Mouse (Mus musculus) forebrain, embryonic 14.5 days (tissue): ENCODE measurements around the gene Zfp563. TPM values are rescaled to one million over a fixed set of nuclear protein-coding genes. Genes with fewer than 3 reads are reported as not detected.

ENCODE experiments used
- ATAC-seq: fragments of 200-750 bp; cut with Nextera tagmentation; 2 replicates; pipeline ENCODE4 v1.8.0; 2017; ENCODE audit warnings: mild to moderate bottlenecking, moderate library complexity
- DNase-seq: peaks from one replicate; pipeline ENCODE4 v3.0.0-alpha.2; 2015; ENCODE audit warnings: low spot score
- H3K27ac ChIP-seq: fragments of 300-500 bp; sonication (generic); 2 replicates; pipeline ENCODE4 v1.5.1; 2014; ENCODE audit warnings: low read depth, mild to moderate bottlenecking, control low read depth, low read length, moderate library complexity
- H3K27me3 ChIP-seq: fragments of 300-500 bp; sonication (generic); replicated peaks from 2 replicates; pipeline ENCODE4 v1.6.1; 2014; ENCODE audit warnings: low read length, control low read depth, mixed read lengths; ENCODE audit not compliant: control insufficient read depth, insufficient read depth
- H3K36me3 ChIP-seq: fragments of 300-500 bp; sonication (generic); 2 replicates; pipeline ENCODE4 v1.6.1; 2014; ENCODE audit warnings: low read length, control low read depth; ENCODE audit not compliant: control insufficient read depth, insufficient read depth
- H3K4me1 ChIP-seq: fragments of 300-500 bp; sonication (generic); 2 replicates; pipeline ENCODE4 v1.6.1; 2014; ENCODE audit warnings: antibody characterized with exemption, low read length, control low read depth; ENCODE audit not compliant: control insufficient read depth, insufficient read depth
- H3K4me2 ChIP-seq: fragments of 300-500 bp; sonication (generic); 2 replicates; pipeline ENCODE4 v1.6.1; 2014; ENCODE audit warnings: mild to moderate bottlenecking, control low read depth, low read length
- H3K4me3 ChIP-seq: fragments of 300-500 bp; sonication (generic); 2 replicates; pipeline ENCODE4 v1.5.1; 2014; ENCODE audit warnings: low read depth, low read length, control low read depth
- H3K9ac ChIP-seq: fragments of 300-500 bp; sonication (generic); 2 replicates; pipeline ENCODE4 v1.6.1; 2014; ENCODE audit warnings: mild to moderate bottlenecking, low read length, control low read depth, moderate library complexity
- H3K9me3 ChIP-seq: fragments of 300-500 bp; sonication (generic); replicated peaks from 2 replicates; pipeline ENCODE4 v1.6.1; 2016; ENCODE audit warnings: low read length, control low read depth, mixed read lengths; ENCODE audit not compliant: control insufficient read depth
- WGBS: fragments of 180-500 bp; shearing (Covaris S2); extraction: QIAGEN DNeasy Blood & Tissue Kit; methylation state at CpG from one replicate; pipeline ENCODE4 v1.1.7; 2014; 5-methylcytosine and 5-hydroxymethylcytosine counted together
- polyA plus RNA-seq: library from polyadenylated mRNA; unstranded; fragments of >200 nt; fragmentation: Nextera tagmentation; extraction: Ambion mirVana; gene quantifications from 2 replicates; pipeline ENCODE4 v1.2.1, GENCODE M21; 2014

Gene Zfp563
- polyA plus RNA-seq, 1 experiment from 2014 or later, result 24.4 TPM

- no peak for ATAC-seq
- Histone ChIP-seq H3K27me3 (no peaks in the 10 kb centered on the region), H3K9ac (no peak within 1 kb of the TSS), H3K36me3 (no peaks in the 10 kb centered on the region), H3K9me3 (no peaks in the 10 kb centered on the region), H3K4me1 (no peaks in the 10 kb centered on the region), H3K27ac (no peak within 1 kb of the TSS), H3K4me2 (no peak within 1 kb of the TSS), H3K4me3 (no peak within 1 kb of the TSS)
- 75% methylated on average over 18 of the region's 18 CpGs for WGBS
- DNase-seq, result no peak
These were observed 50.2 kb downstream of the Zfp563 start, which contains the start of gene Morc2b for GRCm38 (mm10) chr17:33139261-33139820. TSS of gene Morc2b (minus strand) at chr17:33139683.

Other genes with a start within 250 kb of the Zfp563 start
- gene Zfp870, start 197.7 kb upstream of the Zfp563 start, polyA plus RNA-seq, result 8.5 and 10.9 TPM in 2 replicates
- 0.10 TPM in 1 of 2 replicates, not detected in the other for gene Cyp4f14, start 172.0 kb upstream of the Zfp563 start, polyA plus RNA-seq
- gene Cyp4f13, start 141.9 kb upstream of the Zfp563 start, polyA plus RNA-seq, result 3.6 and 4.5 TPM in 2 replicates
- 12.1 and 12.7 TPM in 2 replicates for gene Zfp472, start 123.5 kb upstream of the Zfp563 start, polyA plus RNA-seq
- 17.5 and 20.0 TPM in 2 replicates for gene Zfp952, start 96.2 kb upstream of the Zfp563 start, polyA plus RNA-seq
- gene Zfp763, start 55.9 kb upstream of the Zfp563 start, polyA plus RNA-seq, result 25.5 and 29.9 TPM in 2 replicates
- not detected in 2 replicates for gene 4921501E09Rik, start 21.3 kb upstream of the Zfp563 start, polyA plus RNA-seq
- gene Morc2b, start 50.4 kb downstream of the Zfp563 start, polyA plus RNA-seq, result 0.22 TPM in 1 of 2 replicates, not detected in the other
- not detected in 2 replicates for gene Olfr55, start 79.1 kb downstream of the Zfp563 start, polyA plus RNA-seq
- gene Olfr239, start 102.0 kb downstream of the Zfp563 start, polyA plus RNA-seq, result not detected in 2 replicates
- not detected in 2 replicates for gene Olfr1564, start 132.4 kb downstream of the Zfp563 start, polyA plus RNA-seq
- 28.7 and 29.8 TPM in 2 replicates for gene Zfp955a, start 165.8 kb downstream of the Zfp563 start, polyA plus RNA-seq
- 0.04 TPM in 1 of 2 replicates, not detected in the other for gene Olfr63, start 175.4 kb downstream of the Zfp563 start, polyA plus RNA-seq
- 14.0 and 15.3 TPM in 2 replicates for gene Zfp955b, start 200.2 kb downstream of the Zfp563 start, polyA plus RNA-seq